Mouse (Mus musculus): ENCODE measurements at regions not wholly inside any gene's neighbourhood (a gene's known extent, or its start where the extent isn't known, plus 50 kb on each side); places are given as distances from the start of the nearest gene placed in this dataset.

DNA sequence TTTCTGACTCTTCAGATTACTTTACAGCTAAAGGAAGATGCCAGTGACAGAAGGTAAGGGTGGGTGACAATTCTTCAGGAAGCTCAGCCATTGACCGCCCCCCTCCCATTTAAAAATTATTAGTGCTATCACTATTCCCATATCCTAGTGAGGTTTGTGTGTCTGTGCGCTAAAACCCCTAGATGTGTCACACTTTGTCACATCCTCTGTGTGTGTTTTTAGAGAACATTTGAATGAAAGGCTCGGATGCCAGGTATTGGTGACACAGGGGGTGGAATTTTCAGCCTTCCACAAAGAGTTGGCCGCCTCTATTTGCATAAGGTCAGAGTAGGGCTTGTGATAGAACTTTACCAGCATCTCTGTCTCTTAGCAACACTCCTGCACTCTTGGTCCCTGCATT lies 83.4 kb downstream of the Nr2f2 start:
- Histone ChIP-seq H3K36me3 (ENCODE audit: control insufficient read depth) (no peaks in the 10 kb centered on the region), H3K4me1 (ENCODE audit: control insufficient read depth) (no peaks in the 10 kb centered on the region), H3K9me3 (ENCODE audit: control insufficient read depth, low read length) (no peaks in the 10 kb centered on the region), H3K4me3 (replicated peaks) (no peak overlapping the region), H3K27me3 (ENCODE audit: control insufficient read depth) (peaks cover 86% of the 10 kb centered on the region)
- TF ChIP-seq GATA1 (IDR thresholded peaks at IDR 0.05; ENCODE audit: low read length) (no peak), TAL1 (IDR thresholded peaks at IDR 0.05; ENCODE audit: low read length) (no peak)

DNA sequence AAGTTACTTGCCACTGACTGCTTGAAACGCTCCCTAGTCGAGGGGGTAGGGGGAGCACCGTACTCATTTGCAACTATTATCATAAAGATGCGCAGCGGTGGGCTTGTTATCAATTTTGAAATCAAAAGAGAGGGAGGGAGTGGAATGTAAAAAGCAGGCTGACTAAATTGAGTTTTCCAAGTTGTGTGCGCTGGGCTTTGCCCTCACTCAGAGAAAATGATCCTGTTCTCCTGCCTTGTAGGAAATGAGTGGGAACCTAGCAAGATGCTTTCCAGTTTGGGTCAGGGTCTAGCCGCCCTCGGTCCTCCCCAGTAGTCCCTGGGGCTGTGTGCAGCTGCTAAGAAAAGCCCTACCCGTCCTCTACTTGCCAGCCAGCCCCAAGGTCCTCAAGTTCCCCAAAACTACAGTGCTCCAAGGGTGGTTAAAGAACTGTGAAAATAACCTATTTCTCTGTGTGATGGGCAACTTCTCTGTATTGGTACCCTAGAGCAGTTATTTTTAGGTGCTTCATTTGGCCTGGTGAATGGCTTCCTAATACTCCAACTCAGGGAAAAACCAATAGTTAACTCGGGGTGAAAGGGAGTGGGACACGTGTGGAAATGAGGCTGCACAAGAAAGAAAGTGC lies 84.5 kb downstream of the Nr2f2 start:
- no peaks in the 10 kb centered on the region for H3K4me1 ChIP-seq (ENCODE audit: control insufficient read depth)
- H3K9me3 ChIP-seq (ENCODE audit: control insufficient read depth, low read length), result no peaks in the 10 kb centered on the region
- H3K27me3 ChIP-seq (ENCODE audit: control insufficient read depth), result peaks cover 76% of the 10 kb centered on the region
- H3K4me3 ChIP-seq (replicated peaks), result no peak overlapping the region
- TF ChIP-seq TAL1 (IDR thresholded peaks at IDR 0.05; ENCODE audit: low read length), result no peak
- no peak for TF ChIP-seq GATA1 (IDR thresholded peaks at IDR 0.05; ENCODE audit: low read length)
- H3K36me3 ChIP-seq (ENCODE audit: control insufficient read depth), result no peaks in the 10 kb centered on the region

DNA sequence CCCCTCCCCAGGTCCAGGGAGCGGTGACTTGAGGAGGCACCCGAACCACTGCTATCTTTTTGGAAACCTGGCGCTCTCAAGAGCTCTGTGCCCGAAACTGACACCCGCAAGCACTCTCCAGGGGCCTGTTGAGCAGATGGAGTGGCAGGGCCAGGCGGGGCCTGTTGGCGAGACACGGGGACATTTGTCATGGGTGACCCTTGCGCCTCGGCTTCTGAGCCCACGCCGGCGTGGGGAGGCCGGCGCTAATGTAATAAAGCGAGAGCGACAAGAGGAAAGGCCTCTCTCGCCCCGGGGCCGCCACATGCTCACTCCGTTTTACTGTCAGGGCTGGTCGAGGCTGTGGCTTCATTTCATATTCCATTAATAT lies 85.2 kb downstream of the Nr2f2 start:
- Histone ChIP-seq H3K4me3 (replicated peaks) (no peak overlapping the region), H3K27me3 (ENCODE audit: control insufficient read depth) (peaks cover 69% of the 10 kb centered on the region), H3K36me3 (ENCODE audit: control insufficient read depth) (no peaks in the 10 kb centered on the region), H3K4me1 (ENCODE audit: control insufficient read depth) (no peaks in the 10 kb centered on the region), H3K9me3 (ENCODE audit: control insufficient read depth, low read length) (no peaks in the 10 kb centered on the region)
- no peak for TF ChIP-seq GATA1 (IDR thresholded peaks at IDR 0.05; ENCODE audit: low read length)
- TF ChIP-seq TAL1 (IDR thresholded peaks at IDR 0.05; ENCODE audit: low read length), result no peak

DNA sequence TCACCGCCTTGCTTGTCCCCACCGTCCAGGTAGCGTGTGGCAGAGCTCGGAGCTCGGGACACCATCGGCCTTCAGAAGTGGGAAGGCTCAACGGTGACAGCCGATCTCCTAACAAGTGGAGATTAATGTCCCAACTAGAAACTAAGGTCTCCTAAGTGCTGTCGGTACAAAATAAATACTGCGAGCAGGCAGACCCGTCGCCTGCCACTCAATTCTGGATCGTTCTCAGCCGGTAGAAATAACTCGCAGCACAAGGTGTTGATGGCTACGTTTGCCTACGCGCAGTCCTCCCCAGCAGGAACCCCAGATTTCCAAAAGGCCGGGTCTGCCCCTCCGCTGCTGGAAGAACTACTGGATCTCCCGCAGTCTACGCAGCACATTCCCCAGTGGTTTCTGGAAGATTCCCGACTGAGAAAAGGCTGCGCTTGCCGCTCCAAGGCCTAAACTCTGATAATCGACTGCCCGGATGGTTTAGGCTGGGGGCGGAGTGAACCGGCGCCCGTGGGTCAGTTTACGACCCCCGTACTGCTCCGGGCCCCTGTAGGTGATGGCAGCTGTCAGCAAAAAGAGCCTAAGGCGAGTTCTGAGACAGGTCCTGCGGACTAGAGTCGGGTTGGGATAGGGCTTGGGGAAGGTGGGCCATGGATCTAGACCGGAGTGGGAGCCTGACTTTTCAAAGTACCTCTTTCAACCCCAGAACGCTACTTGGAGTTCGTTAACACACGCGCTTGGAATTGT lies 85.7 kb downstream of the Nr2f2 start:
- no peak overlapping the region for H3K4me3 ChIP-seq (replicated peaks)
- H3K4me1 ChIP-seq (ENCODE audit: control insufficient read depth), result no peaks in the 10 kb centered on the region
- no peaks in the 10 kb centered on the region for H3K36me3 ChIP-seq (ENCODE audit: control insufficient read depth)
- H3K9me3 ChIP-seq (ENCODE audit: control insufficient read depth, low read length), result no peaks in the 10 kb centered on the region
- TF ChIP-seq GATA1 (IDR thresholded peaks at IDR 0.05; ENCODE audit: low read length) (no peak), TAL1 (IDR thresholded peaks at IDR 0.05; ENCODE audit: low read length) (no peak)
- H3K27me3 ChIP-seq (ENCODE audit: control insufficient read depth), result peaks cover 66% of the 10 kb centered on the region

DNA sequence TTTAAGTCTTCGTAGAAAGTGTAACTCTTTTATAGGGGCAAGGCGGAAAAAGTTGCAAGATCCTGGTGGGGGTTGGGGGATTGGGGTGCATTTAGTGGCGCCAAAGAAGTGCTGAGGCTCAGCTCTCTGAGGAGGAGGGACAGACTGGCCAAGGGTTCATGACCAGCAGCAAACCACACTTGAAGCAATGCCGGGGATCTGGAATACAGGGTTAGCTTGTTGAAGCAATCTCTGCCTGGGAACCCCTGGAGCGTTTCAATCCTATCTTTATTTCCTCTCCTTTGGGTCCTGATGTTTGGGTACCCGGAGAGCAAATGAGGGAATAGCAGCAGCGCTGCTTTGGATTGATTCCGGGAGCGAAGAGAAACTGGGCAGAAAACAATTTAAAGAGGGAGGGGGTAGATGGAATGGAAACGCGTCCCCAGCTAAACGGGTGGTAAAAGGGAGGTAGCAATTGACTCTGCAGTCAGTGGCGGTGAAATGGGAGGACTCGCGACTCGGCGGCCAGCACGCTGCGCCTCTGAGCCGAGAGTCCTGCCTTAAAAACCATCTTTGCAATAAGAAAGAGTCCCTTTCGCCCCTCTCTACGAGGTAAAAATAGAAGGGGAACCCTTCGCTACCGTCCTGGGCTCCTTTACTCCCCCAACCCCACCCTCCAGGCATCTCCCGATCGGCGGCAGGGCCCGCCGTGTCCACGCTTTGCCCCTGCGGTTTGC lies 86.5 kb downstream of the Nr2f2 start:
- no peaks in the 10 kb centered on the region for H3K36me3 ChIP-seq (ENCODE audit: control insufficient read depth)
- H3K4me3 ChIP-seq (replicated peaks), result no peak overlapping the region
- no peaks in the 10 kb centered on the region for H3K9me3 ChIP-seq (ENCODE audit: control insufficient read depth, low read length)
- TF ChIP-seq TAL1 (IDR thresholded peaks at IDR 0.05; ENCODE audit: low read length), result no peak
- TF ChIP-seq GATA1 (IDR thresholded peaks at IDR 0.05; ENCODE audit: low read length), result no peak
- H3K4me1 ChIP-seq (ENCODE audit: control insufficient read depth), result no peaks in the 10 kb centered on the region
- peaks cover 58% of the 10 kb centered on the region for H3K27me3 ChIP-seq (ENCODE audit: control insufficient read depth)

DNA sequence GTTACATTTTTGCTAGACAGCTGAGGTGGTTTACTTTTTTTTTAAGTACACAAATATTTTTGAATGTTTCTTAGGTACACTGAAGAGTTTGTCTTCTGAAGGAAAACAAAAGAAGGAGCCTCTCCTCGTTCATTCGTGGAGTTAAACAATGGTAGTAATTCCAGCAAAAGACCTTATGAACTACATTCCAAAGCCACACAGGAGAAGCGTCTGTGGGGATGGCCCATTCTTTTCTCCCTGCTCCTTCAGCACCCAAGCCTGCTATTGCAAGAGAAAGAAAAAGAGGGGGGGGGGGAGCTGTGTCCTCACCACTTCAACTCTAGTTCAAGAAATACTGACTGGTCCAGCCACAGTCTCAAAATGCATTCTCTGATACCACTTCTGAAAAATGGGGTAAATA lies 87.4 kb downstream of the Nr2f2 start:
- no peaks in the 10 kb centered on the region for H3K9me3 ChIP-seq (ENCODE audit: control insufficient read depth, low read length)
- no peaks in the 10 kb centered on the region for H3K4me1 ChIP-seq (ENCODE audit: control insufficient read depth)
- TF ChIP-seq TAL1 (IDR thresholded peaks at IDR 0.05; ENCODE audit: low read length), result no peak
- TF ChIP-seq GATA1 (IDR thresholded peaks at IDR 0.05; ENCODE audit: low read length), result no peak
- no peaks in the 10 kb centered on the region for H3K36me3 ChIP-seq (ENCODE audit: control insufficient read depth)
- H3K4me3 ChIP-seq (replicated peaks), result no peak overlapping the region
- H3K27me3 ChIP-seq (ENCODE audit: control insufficient read depth), result peaks cover 55% of the 10 kb centered on the region

DNA sequence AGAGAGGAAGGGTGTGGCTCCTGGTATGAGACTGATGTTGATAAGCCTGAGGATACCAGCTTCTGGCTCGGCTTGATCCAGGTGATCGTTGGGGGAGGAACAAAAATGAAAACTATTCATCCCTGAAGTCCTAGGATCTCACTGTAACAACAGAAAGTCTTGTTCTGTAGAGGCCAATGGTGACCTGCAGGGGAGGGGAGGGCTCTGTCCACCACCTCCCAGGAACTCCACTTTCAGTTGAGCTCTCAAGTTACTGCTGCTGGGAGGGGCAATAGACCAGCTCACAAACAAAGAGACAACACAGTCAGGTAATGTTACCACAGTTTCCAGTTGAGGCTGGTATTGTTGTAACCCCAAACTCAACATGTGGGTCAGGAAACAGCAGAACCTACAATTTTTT lies 90.5 kb downstream of the Nr2f2 start:
- TF ChIP-seq GATA1 (IDR thresholded peaks at IDR 0.05; ENCODE audit: low read length) (no peak), TAL1 (IDR thresholded peaks at IDR 0.05; ENCODE audit: low read length) (no peak)
- Histone ChIP-seq H3K4me1 (ENCODE audit: control insufficient read depth) (no peaks in the 10 kb centered on the region), H3K27me3 (ENCODE audit: control insufficient read depth) (peaks cover 28% of the 10 kb centered on the region)

DNA sequence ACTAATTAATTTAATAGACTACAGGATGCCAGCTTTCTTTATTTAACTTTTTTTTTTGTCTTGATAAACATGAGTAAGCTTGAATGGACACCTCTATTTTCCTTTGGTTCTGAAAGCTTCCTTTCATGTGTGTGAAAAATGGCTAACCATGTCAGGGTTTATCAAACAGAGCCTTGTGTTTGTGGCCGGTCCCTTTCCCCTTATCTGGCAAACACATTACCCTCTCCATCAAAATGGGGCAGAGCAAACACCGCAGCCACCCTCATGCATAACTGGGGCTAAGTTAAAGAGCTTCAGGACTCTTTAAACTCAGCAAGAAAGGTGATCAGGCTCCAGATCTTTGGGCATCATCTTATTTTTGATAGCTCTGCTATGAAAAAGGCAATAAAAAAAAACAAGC lies 92.2 kb downstream of the Nr2f2 start:
- TF ChIP-seq TAL1 (IDR thresholded peaks at IDR 0.05; ENCODE audit: low read length) (no peak), GATA1 (IDR thresholded peaks at IDR 0.05; ENCODE audit: low read length) (no peak)
- Histone ChIP-seq H3K9me3 (ENCODE audit: control insufficient read depth, low read length) (no peaks in the 10 kb centered on the region), H3K36me3 (ENCODE audit: control insufficient read depth) (no peaks in the 10 kb centered on the region), H3K4me1 (ENCODE audit: control insufficient read depth) (no peaks in the 10 kb centered on the region), H3K27me3 (ENCODE audit: control insufficient read depth) (peaks cover 10% of the 10 kb centered on the region), H3K4me3 (replicated peaks) (no peak overlapping the region)

More for the DNA sequence above, 90.5 kb downstream of the Nr2f2 start:
- Histone ChIP-seq H3K9me3 (ENCODE audit: control insufficient read depth, low read length) (no peaks in the 10 kb centered on the region), H3K36me3 (ENCODE audit: control insufficient read depth) (no peaks in the 10 kb centered on the region), H3K4me3 (replicated peaks) (no peak overlapping the region)

DNA sequence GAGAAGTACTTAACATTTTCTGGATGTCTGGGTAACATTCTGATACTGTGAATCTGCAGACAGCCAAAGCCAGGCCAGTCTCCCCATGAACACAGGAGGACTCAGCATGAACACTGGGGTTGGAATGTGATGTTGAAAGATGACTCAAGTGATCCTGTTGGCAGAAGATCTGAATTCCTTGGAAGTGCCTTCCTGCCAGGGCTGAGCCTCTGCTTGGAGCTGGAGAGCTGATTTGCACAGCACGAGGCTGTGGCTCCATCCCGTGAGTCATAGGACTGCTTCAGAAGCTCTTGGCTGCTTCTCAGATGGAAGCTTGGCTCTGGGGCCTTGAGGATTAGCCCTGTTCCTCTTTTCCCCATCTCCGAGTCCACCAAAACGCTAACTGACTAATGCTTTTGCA lies 99.5 kb downstream of the Nr2f2 start:
- Histone ChIP-seq H3K4me3 (replicated peaks) (no peak overlapping the region), H3K36me3 (ENCODE audit: control insufficient read depth) (no peaks in the 10 kb centered on the region), H3K9me3 (ENCODE audit: control insufficient read depth, low read length) (no peaks in the 10 kb centered on the region), H3K27me3 (ENCODE audit: control insufficient read depth) (no peaks in the 10 kb centered on the region), H3K4me1 (ENCODE audit: control insufficient read depth) (no peaks in the 10 kb centered on the region)
- TF ChIP-seq TAL1 (IDR thresholded peaks at IDR 0.05; ENCODE audit: low read length), result no peak
- no peak for TF ChIP-seq GATA1 (IDR thresholded peaks at IDR 0.05; ENCODE audit: low read length)

Data from erythroblast, embryonic 14.5 days (primary cell).